Mouse (Mus musculus) forebrain, embryonic 16.5 days (tissue): ENCODE data around the gene Mrtfb. TPM values are rescaled to one million over a fixed set of nuclear protein-coding genes. Genes with fewer than 3 reads are reported as not detected.

ENCODE experiments used
- ATAC-seq: fragments of 200-750 bp; cut with Nextera tagmentation; 2 replicates; pipeline ENCODE4 v1.8.0; 2017; ENCODE audit warnings: mild to moderate bottlenecking, moderate library complexity
- H3K27ac ChIP-seq: fragments of 300-500 bp; sonication (generic); 2 replicates; pipeline ENCODE4 v1.5.1; 2014; ENCODE audit warnings: low read length, control low read depth
- H3K27me3 ChIP-seq: fragments of 300-500 bp; sonication (generic); replicated peaks from 2 replicates; pipeline ENCODE4 v1.6.1; 2014; ENCODE audit warnings: low read length; ENCODE audit not compliant: control insufficient read depth, insufficient read depth
- H3K36me3 ChIP-seq: fragments of 300-500 bp; sonication (generic); 2 replicates; pipeline ENCODE4 v1.6.1; 2014; ENCODE audit not compliant: control insufficient read depth, insufficient read depth
- H3K4me1 ChIP-seq: fragments of 300-500 bp; sonication (generic); replicated peaks from 2 replicates; pipeline ENCODE4 v1.6.1; 2014; ENCODE audit warnings: low read length; ENCODE audit not compliant: control insufficient read depth, insufficient read depth
- H3K4me2 ChIP-seq: fragments of 300-500 bp; sonication (generic); 2 replicates; pipeline ENCODE4 v1.6.1; 2014; ENCODE audit warnings: mild to moderate bottlenecking, low read length, control low read depth
- H3K4me3 ChIP-seq: fragments of 300-500 bp; sonication (generic); replicated peaks from 2 replicates; pipeline ENCODE4 v1.5.1; 2014; ENCODE audit warnings: mild to moderate bottlenecking, low read length, control low read depth
- H3K9ac ChIP-seq: fragments of 300-500 bp; sonication (generic); replicated peaks from 2 replicates; pipeline ENCODE4 v1.6.1; 2014; ENCODE audit warnings: low read depth, low read length, control low read depth
- H3K9me3 ChIP-seq: fragments of 300-500 bp; sonication (generic); 2 replicates; pipeline ENCODE4 v1.6.1; 2016; ENCODE audit warnings: low read length; ENCODE audit not compliant: control insufficient read depth
- WGBS: fragments of 180-500 bp; shearing (Covaris S2); extraction: QIAGEN DNeasy Blood & Tissue Kit; methylation state at CpG from one replicate; pipeline ENCODE4 v1.1.7; 2014; 5-methylcytosine and 5-hydroxymethylcytosine counted together
- microRNA counts: library from miRNA; unstranded; fragments of <30 nt; microRNA quantifications from one replicate; lab custom pipeline; 2016
- microRNA-seq: library from miRNA; unstranded; fragments of <30 nt; microRNA quantifications from one replicate; pipeline ENCODE4, GENCODE M21; 2017
- polyA plus RNA-seq: library from polyadenylated mRNA; unstranded; fragments of >200 nt; fragmentation: Nextera tagmentation; extraction: Ambion mirVana; gene quantifications from 2 replicates; pipeline ENCODE4 v1.2.1, GENCODE M21; 2015

The Mrtfb gene
- polyA plus RNA-seq, 1 experiment from 2014 or later, result 16.4 TPM

DNA sequence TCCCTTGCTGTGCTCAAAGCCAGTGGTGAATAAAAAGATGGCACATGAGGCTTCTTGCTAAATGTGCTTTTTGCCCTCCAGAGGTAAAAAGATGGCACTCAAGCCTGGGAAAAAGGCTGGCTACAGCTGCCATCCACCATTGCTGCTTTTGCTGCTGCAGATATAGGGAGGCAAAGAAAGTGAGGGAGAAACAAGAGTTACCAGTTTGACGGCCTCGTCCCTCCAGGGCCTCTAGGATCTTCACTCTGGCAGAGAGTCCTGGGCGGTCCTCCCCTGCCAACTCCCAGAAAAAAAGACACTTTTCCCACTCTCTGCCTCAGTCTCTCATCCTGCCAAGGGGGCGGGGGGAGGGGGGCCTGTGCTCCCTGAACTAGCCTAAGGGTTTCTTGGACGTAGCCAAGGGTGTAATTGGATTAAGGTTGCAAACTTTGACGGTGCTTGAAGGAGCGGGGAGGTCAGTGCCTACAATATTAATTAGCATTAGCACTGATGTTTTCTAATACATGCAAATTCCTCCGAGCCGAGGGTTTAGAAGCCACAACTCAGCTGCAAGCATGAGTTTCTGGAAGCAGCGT, 197.8 kb downstream of the Mrtfb start:
- no peaks in the 10 kb centered on the region for H3K36me3 ChIP-seq
- no peak overlapping the region for H3K4me2 ChIP-seq
- H3K27ac ChIP-seq, result no peak overlapping the region
- peaks cover 47% of the 10 kb centered on the region for H3K27me3 ChIP-seq
- no peak overlapping the region for H3K9ac ChIP-seq
- no peak; the same call in 1 of the 2 replicates for ATAC-seq
- H3K9me3 ChIP-seq, result no peaks in the 10 kb centered on the region
- peaks cover 26% of the 10 kb centered on the region for H3K4me1 ChIP-seq
- no peak overlapping the region for H3K4me3 ChIP-seq
- WGBS, result 8% methylated on average over 10 of the region's 10 CpGs

GRCm38 (mm10) chr16:13455560-13455959, 199.3 kb downstream of the Mrtfb start:
- Histone ChIP-seq H3K9me3 (no peaks in the 10 kb centered on the region), H3K27ac (no peak overlapping the region), H3K27me3 (peaks cover 40% of the 10 kb centered on the region), H3K4me3 (no peak overlapping the region), H3K4me1 (peaks cover 15% of the 10 kb centered on the region), H3K36me3 (no peaks in the 10 kb centered on the region), H3K4me2 (no peak overlapping the region), H3K9ac (no peak overlapping the region)
- no peak for ATAC-seq

GRCm38 (mm10) chr16:13458556-13458955, 202.3 kb downstream of the Mrtfb start:
- Histone ChIP-seq H3K4me1 (peaks cover 7% of the 10 kb centered on the region; the same call in 1 of the 2 replicates), H3K9me3 (no peaks in the 10 kb centered on the region), H3K27ac (no peak overlapping the region), H3K4me2 (no peak overlapping the region), H3K27me3 (peaks cover 45% of the 10 kb centered on the region), H3K36me3 (no peaks in the 10 kb centered on the region), H3K4me3 (no peak overlapping the region), H3K9ac (no peak overlapping the region)
- no peak for ATAC-seq

GRCm38 (mm10) chr16:13460071-13460470, 203.8 kb downstream of the Mrtfb start:
- no peak overlapping the region for H3K9ac ChIP-seq
- H3K27me3 ChIP-seq, result peaks cover 45% of the 10 kb centered on the region
- no peak overlapping the region for H3K27ac ChIP-seq
- 45% methylated on average over 1 of the region's 1 CpGs for WGBS
- no peaks in the 10 kb centered on the region for H3K9me3 ChIP-seq
- H3K36me3 ChIP-seq, result no peaks in the 10 kb centered on the region
- no peaks in the 10 kb centered on the region for H3K4me1 ChIP-seq
- H3K4me2 ChIP-seq, result no peak overlapping the region
- no peak for ATAC-seq
- H3K4me3 ChIP-seq, result no peak overlapping the region

DNA sequence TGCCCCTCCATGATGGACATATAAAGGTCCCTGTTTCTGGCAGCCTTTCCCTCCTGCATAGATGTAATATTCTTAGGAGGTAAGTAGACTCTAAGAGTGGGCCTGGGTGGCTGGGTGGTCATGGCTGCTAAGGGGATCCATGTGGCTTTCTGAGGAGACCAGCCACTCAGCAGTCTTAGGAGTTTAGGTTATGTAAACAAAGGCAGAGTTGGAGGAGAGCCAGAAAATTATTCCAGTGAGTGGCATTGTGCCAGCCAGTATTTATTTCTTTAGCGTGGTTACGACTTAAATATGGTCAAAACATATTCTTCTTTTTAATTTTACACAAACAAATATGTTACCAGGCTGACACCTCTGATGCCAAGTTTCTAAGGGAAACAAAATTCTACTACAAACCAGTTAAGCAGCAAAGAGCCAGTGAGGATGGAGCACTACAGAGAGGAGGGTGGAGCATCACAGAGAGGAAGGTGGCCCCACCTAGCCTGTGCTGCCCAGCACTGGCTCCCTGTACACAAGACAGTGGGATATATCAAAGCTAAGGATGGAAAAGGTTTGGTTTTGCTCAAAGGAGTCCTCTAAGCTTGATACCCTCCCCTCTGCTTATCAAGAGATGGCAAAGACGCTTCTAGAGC, 204.6 kb downstream of the Mrtfb start:
- Histone ChIP-seq H3K27me3 (peaks cover 39% of the 10 kb centered on the region), H3K27ac (no peak overlapping the region), H3K4me1 (no peaks in the 10 kb centered on the region), H3K4me2 (no peak overlapping the region), H3K9ac (no peak overlapping the region), H3K36me3 (no peaks in the 10 kb centered on the region), H3K9me3 (no peaks in the 10 kb centered on the region), H3K4me3 (no peak overlapping the region)
- 46% methylated on average over 3 of the region's 3 CpGs for WGBS
- ATAC-seq, result peak; percentile 75

- Histone ChIP-seq H3K9ac (no peak overlapping the region), H3K9me3 (no peaks in the 10 kb centered on the region), H3K27ac (no peak overlapping the region), H3K27me3 (peaks cover 26% of the 10 kb centered on the region), H3K4me3 (no peak overlapping the region), H3K36me3 (no peaks in the 10 kb centered on the region), H3K4me2 (no peak overlapping the region), H3K4me1 (no peaks in the 10 kb centered on the region)
- ATAC-seq, result no peak
- 84% methylated on average over 5 of the region's 5 CpGs for WGBS
Measured at GRCm38 (mm10) chr16:13464662-13465061, 208.4 kb downstream of the Mrtfb start.

MicroRNAs within 50 kb of the gene (microRNA counts, 519-probe panel; counts per million panel counts)
- 2,845 counts per million, percentile 74 among the panel's probes with 10 or more counts for microRNA mmu-miR-193b (lab: Ali Mortazavi, UCI)

Small RNA genes within 50 kb of the gene (microRNA-seq; reads per million reads assigned to microRNA genes)
- gene Mir193b, result 15.2 reads per million, percentile 33 among the genes with 10 or more reads in this experiment
- not detected for gene Mir365-1

Other genes with a start within 250 kb of the Mrtfb start
- gene Ercc4, start 146.8 kb upstream of the Mrtfb start, polyA plus RNA-seq, result 15.4 and 15.6 TPM in 2 replicates